Comparison of ENCODE assay signal across 17 mouse cellular contexts in the genomic region with DNA sequence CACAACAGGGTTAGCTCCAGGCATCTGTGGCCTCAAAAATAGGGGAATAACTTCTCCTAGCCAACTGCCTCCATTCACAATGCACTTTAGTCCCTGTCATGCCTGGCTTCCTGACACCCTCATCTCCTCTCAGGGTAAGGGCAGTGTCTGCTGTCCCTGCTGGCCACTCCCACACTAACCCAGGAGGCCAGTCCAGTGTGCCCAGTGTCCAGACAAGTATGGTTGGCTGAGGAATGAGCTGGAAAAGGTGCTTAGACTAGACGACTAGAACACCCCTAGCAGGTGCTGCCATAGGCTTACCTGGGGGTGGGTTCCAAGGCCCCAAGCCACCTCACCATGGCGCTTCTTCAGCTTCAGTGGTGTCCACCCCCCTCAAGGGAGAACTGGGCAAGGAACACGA.
DNase-seq lines count a peak whose midpoint lies in the region; ATAC-seq lines count a peak whose summit lies in the region.
"Had no signal": no experiment of that assay in that cellular context is flagged by ENCODE, and none has a peak within 500 bp of the region (broad histone marks: within the 10 kb centered on the region; RNA-seq: fewer than 3 reads in every experiment).

No protein-coding gene starts in this region.

- peak overlapping the region; percentile 3; the same call in 1 of the 2 replicates for H3K27ac ChIP-seq in heart, embryonic 10.5 days
- no peak overlapping the region for H3K27ac ChIP-seq in kidney, embryonic 16.5 days (ENCODE audit: low read length)
- peak overlapping the region; percentile 11; the same call in 1 of the 2 replicates for H3K27ac ChIP-seq in stomach, embryonic 16.5 days (ENCODE audit: low read length)
- H3K27ac ChIP-seq: forebrain, embryonic 15.5 days; hindbrain, embryonic 14.5 days; limb, embryonic 15.5 days; neural tube, embryonic 12.5 days had no signal

- intact Hi-C loops in heart, postnatal 14 days (cut with DNase I): no loop called here

- DNase-seq in heart, embryonic 10.5 days (ENCODE audit: low spot score): no peak
- no peak for DNase-seq in heart, postnatal 14 days
- DNase-seq in thymus, postnatal 4 days: no peak
- no peak for DNase-seq in ovary, postnatal 14 days (ENCODE audit: low spot score)
- DNase-seq: adrenal gland, postnatal 10 days; embryo, embryonic 11 days; lung, embryonic 14.5 days had no signal

- H3K36me3 ChIP-seq in heart, embryonic 10.5 days: peaks cover 44% of the 10 kb centered on the region
- peaks cover 81% of the 10 kb centered on the region for H3K36me3 ChIP-seq in megakaryocyte, embryonic 14.5 days (replicated peaks; ENCODE audit: low read length)
- peaks cover 18% of the 10 kb centered on the region for H3K36me3 ChIP-seq in kidney, embryonic 16.5 days (ENCODE audit: insufficient read depth, low read length)
- peaks cover 9% of the 10 kb centered on the region; the same call in 1 of the 2 replicates for H3K36me3 ChIP-seq in stomach, embryonic 16.5 days (ENCODE audit: control insufficient read depth, insufficient read depth, low read length)

- no peaks in the 10 kb centered on the region for H3K27me3 ChIP-seq in heart, embryonic 10.5 days (ENCODE audit: insufficient read depth, poor library complexity, severe bottlenecking)
- H3K27me3 ChIP-seq in megakaryocyte, embryonic 14.5 days (replicated peaks): no peaks in the 10 kb centered on the region
- no peaks in the 10 kb centered on the region for H3K27me3 ChIP-seq in kidney, embryonic 16.5 days (ENCODE audit: insufficient read depth, low read length)
- H3K27me3 ChIP-seq in stomach, embryonic 16.5 days (ENCODE audit: control insufficient read depth, insufficient read depth, low read length): no peaks in the 10 kb centered on the region
- H3K27me3 ChIP-seq: forebrain, embryonic 15.5 days; heart, embryonic 15.5 days; limb, embryonic 15.5 days; neural tube, embryonic 12.5 days had no signal

- H3K9ac ChIP-seq in kidney, embryonic 16.5 days (replicated peaks; ENCODE audit: low read length): no peak overlapping the region
- H3K9ac ChIP-seq in stomach, embryonic 16.5 days (ENCODE audit: low read length): no peak overlapping the region
- H3K9ac ChIP-seq: forebrain, embryonic 15.5 days; heart, embryonic 15.5 days; hindbrain, embryonic 14.5 days; limb, embryonic 15.5 days; lung, embryonic 14.5 days; neural tube, embryonic 12.5 days had no signal

- no peaks in the 10 kb centered on the region for H3K9me3 ChIP-seq in heart, embryonic 10.5 days
- H3K9me3 ChIP-seq in megakaryocyte, embryonic 14.5 days: no peaks in the 10 kb centered on the region
- no peaks in the 10 kb centered on the region for H3K9me3 ChIP-seq in kidney, embryonic 16.5 days (ENCODE audit: low read length)
- H3K9me3 ChIP-seq in stomach, embryonic 16.5 days (replicated peaks; ENCODE audit: control insufficient read depth, low read length): no peaks in the 10 kb centered on the region
- H3K9me3 ChIP-seq: forebrain, embryonic 15.5 days; heart, embryonic 15.5 days; limb, embryonic 15.5 days; neural tube, embryonic 12.5 days had no signal

- no peak overlapping the region for H3K4me2 ChIP-seq in kidney, embryonic 16.5 days (replicated peaks; ENCODE audit: low read depth, low read length)
- H3K4me2 ChIP-seq in stomach, embryonic 16.5 days (ENCODE audit: low read depth, low read length): no peak overlapping the region
- H3K4me2 ChIP-seq: forebrain, embryonic 15.5 days; heart, embryonic 15.5 days; hindbrain, embryonic 14.5 days; limb, embryonic 15.5 days; lung, embryonic 14.5 days; neural tube, embryonic 12.5 days had no signal

- WGBS in heart, embryonic 10.5 days: 73% methylated on average over 3 of the region's 3 CpGs
- 58% methylated on average over 3 of the region's 3 CpGs for WGBS in kidney, embryonic 16.5 days
- 75% methylated on average over 3 of the region's 3 CpGs for WGBS in stomach, embryonic 16.5 days

- no peak overlapping the region for H3K4me3 ChIP-seq in heart, embryonic 10.5 days
- peak overlapping the region; percentile 26 for H3K4me3 ChIP-seq in megakaryocyte, embryonic 14.5 days (replicated peaks)
- no peak overlapping the region for H3K4me3 ChIP-seq in kidney, embryonic 16.5 days (ENCODE audit: low read length)
- no peak overlapping the region for H3K4me3 ChIP-seq in stomach, embryonic 16.5 days (replicated peaks; ENCODE audit: low read length)
- H3K4me3 ChIP-seq: forebrain, embryonic 15.5 days; heart, embryonic 15.5 days; limb, embryonic 15.5 days; neural tube, embryonic 12.5 days had no signal

- ATAC-seq in megakaryocyte, adult 5-6 weeks (ENCODE audit: poor library complexity, severe bottlenecking): no peak
- ATAC-seq in kidney, embryonic 16.5 days (ENCODE audit: low FRiP score, low TSS enrichment): peak; percentile 59; the same call in 1 of the 2 replicates
- ATAC-seq in stomach, embryonic 16.5 days (ENCODE audit: insufficient read depth, low FRiP score): no peak
- ATAC-seq: CD4-positive, CD25-positive, alpha-beta regulatory T cell, adult 4 months; forebrain, embryonic 15.5 days had no signal

- peaks cover 26% of the 10 kb centered on the region for H3K4me1 ChIP-seq in heart, embryonic 10.5 days
- H3K4me1 ChIP-seq in megakaryocyte, embryonic 14.5 days: peaks cover 55% of the 10 kb centered on the region
- no peaks in the 10 kb centered on the region; the same call in 1 of the 2 replicates for H3K4me1 ChIP-seq in kidney, embryonic 16.5 days (ENCODE audit: insufficient read depth, low read length)
- 0 out of 2 replicates have a peak, but pooled peaks cover 6% of the 10 kb centered on the region for H3K4me1 ChIP-seq in stomach, embryonic 16.5 days (ENCODE audit: control insufficient read depth, insufficient read depth, low read length)
- H3K4me1 ChIP-seq: neural tube, embryonic 12.5 days had no signal
